Mouse (Mus musculus): ENCODE data around the gene Golm1. TPM values are rescaled to one million over a fixed set of nuclear protein-coding genes. Genes with fewer than 3 reads are reported as not detected.

The Golm1 gene
- total RNA-seq, 2 experiments from 2014 or later, result 18.2 to 22.9 TPM

DNA sequence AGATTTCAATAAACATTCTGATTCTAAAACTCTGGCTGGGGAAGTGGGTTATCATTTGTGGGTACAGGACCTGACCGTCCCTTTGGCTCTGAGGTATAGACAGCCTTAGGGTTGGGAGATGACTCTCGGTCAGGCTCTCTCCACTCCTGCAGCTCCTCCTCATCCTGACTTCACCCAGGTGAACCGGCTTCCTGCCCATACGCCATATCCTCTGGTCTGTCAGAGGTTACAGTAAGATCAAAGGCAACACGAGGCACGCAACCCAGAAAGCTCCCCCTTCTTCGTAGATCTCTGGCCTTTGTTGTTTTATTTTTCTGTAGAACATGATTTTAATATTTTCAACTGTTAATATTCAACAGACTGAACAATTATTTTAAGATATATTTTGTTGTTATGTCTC lies 20.2 kb upstream of the Golm1 start:
- TF ChIP-seq CTCF (IDR thresholded peaks at IDR 0.05), result no peak
- DNase-seq (ENCODE audit: extremely low spot score in 1 of 2, low spot score in 2 of 2), result no peak
- Histone ChIP-seq H3K27ac (no peak overlapping the region), H3K4me3 (no peak overlapping the region)
- intact Hi-C loops (cut with DNase I), result no loop called here

GRCm38 (mm10) chr13:59694008-59694407 lies 18.4 kb upstream of the Golm1 start, which contains the start of gene 4921517D22Rik:
Gene 4921517D22Rik, minus strand, starts transcription at chr13:59694108.
- intact Hi-C loops (cut with DNase I), result no loop called here
- no peak for TF ChIP-seq CTCF (IDR thresholded peaks at IDR 0.05)
- no peak within 1 kb of the TSS for H3K4me3 ChIP-seq
- DNase-seq (ENCODE audit: extremely low spot score in 1 of 2, low spot score in 2 of 2), result no peak
- no peak within 1 kb of the TSS for H3K27ac ChIP-seq

GRCm38 (mm10) chr13:59691478-59691877 lies 15.9 kb upstream of the Golm1 start:
- Histone ChIP-seq H3K4me3 (no peak overlapping the region), H3K27ac (no peak overlapping the region)
- DNase-seq (ENCODE audit: extremely low spot score in 1 of 2, low spot score in 2 of 2), result no peak
- intact Hi-C loops (cut with DNase I), result no loop called here
- TF ChIP-seq CTCF (IDR thresholded peaks at IDR 0.05), result no peak

DNA sequence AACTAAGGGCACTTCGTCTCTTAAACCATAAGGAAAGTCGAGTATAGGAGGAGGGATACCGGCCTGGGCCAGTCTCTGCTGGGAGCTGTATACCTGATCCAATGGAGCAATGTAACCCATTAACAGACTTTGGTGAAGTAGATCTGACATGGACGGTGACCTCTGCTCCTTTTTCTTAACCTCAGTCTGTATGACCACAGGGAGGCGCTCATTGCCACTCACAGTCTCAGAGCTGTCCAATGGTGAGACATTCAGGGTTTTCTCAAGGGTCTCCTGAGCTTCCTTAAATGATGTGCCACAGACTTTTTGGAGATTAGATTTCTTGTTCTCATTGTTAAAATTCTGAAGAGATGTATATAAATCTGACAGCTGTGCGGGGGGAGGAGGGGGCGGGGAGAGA lies 15.0 kb upstream of the Golm1 start:
- no peak for TF ChIP-seq CTCF (IDR thresholded peaks at IDR 0.05)
- intact Hi-C loops (cut with DNase I), result no loop called here
- Histone ChIP-seq H3K27ac (no peak overlapping the region), H3K4me3 (no peak overlapping the region)
- no peak for DNase-seq (ENCODE audit: extremely low spot score in 1 of 2, low spot score in 2 of 2)

GRCm38 (mm10) chr13:59689843-59690242 lies 14.2 kb upstream of the Golm1 start:
- Histone ChIP-seq H3K27ac (no peak overlapping the region), H3K4me3 (no peak overlapping the region)
- intact Hi-C loops (cut with DNase I), result no loop called here
- no peak for TF ChIP-seq CTCF (IDR thresholded peaks at IDR 0.05)
- DNase-seq (ENCODE audit: extremely low spot score in 1 of 2, low spot score in 2 of 2), result no peak

DNA sequence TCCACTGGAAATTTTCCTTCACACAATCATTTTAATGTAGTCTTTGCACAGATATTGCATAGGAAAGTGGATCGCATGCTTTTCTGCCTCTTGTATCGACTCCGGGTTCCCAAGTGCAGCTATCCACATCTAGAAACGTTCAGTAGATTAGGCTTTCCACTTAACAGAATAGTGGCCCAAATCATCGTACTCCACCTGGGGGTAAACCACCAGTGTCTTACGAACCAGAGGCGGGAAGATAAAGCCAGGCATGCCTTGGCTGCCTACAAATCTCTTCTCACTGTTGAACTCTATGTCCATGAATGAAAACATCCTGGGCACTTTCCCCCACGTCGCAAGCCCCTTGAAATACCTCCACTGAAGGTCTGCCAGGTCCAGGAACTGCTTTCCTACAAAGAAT lies 13.7 kb upstream of the Golm1 start:
- no peak overlapping the region for H3K27ac ChIP-seq
- TF ChIP-seq CTCF (IDR thresholded peaks at IDR 0.05), result no peak
- DNase-seq (ENCODE audit: extremely low spot score in 1 of 2, low spot score in 2 of 2), result no peak
- no peak overlapping the region for H3K4me3 ChIP-seq
- intact Hi-C loops (cut with DNase I), result no loop called here

DNA sequence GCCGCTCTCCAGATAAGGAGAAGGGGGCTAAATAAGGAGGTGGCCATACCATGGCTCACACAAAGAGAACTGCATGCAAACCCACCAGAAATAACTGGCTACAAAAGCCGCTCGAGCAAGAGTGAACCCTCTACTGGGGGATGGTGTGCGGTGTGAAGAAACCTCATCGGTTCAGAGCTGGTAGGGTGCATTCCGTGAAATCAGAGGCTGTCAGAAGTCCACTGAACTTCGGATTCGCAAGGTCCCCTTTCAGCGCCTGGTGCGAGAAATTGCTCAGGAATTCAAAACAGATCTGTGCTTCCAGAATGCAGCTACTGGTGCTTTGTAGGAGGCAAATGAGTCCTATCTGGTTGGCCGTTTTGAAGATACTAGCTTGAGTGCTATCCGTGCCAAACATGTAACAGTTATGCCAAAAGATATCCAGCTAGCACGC lies 12.7 kb upstream of the Golm1 start:
- no peak overlapping the region for H3K27ac ChIP-seq
- no peak overlapping the region for H3K4me3 ChIP-seq
- TF ChIP-seq CTCF (IDR thresholded peaks at IDR 0.05), result peak; percentile 46
- intact Hi-C loops (cut with DNase I), result no loop called here
- no peak for DNase-seq (ENCODE audit: extremely low spot score in 1 of 2, low spot score in 2 of 2)

DNA sequence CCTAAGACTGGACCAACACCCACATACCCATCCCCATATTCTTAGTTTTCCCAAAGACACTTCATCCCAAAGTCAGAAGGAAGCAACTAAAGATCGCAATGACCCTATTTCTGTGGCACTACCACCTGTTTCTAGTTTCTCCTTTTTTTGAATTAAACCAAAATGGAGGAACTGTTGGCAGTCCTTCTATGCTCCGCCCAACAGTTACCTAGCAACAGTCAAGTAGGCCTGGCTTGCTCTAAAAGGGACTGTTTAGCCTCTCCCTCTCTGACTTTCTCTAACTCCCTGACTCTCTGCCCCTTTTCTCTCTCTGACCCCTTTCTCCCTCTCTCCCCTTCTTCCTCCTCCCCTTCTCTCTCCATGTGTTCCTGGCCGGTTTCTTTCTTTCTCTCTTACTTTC lies 9.6 kb upstream of the Golm1 start:
- TF ChIP-seq CTCF (IDR thresholded peaks at IDR 0.05), result no peak
- no peak for DNase-seq (ENCODE audit: extremely low spot score in 1 of 2, low spot score in 2 of 2)
- intact Hi-C loops (cut with DNase I), result no loop called here
- H3K4me3 ChIP-seq, result no peak overlapping the region
- no peak overlapping the region for H3K27ac ChIP-seq

DNA sequence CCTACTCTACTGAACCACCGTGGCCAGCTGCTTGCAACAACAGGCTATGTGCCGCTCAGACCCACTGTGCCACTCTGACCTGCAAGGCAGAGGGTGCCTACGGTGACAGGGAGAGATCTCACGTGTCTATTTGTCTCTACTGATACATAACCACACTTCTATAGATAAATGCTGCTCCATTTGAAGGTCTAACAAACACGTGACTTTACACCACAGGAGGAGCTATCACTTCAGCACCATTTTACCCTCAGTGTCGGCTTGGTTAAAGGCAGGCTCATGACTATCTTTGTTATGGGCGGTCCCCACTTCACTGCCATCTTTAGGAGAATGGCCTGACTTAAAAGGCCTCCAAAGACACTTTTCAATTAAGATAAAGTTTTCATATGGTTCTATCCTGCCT lies 7.0 kb upstream of the Golm1 start:
- TF ChIP-seq CTCF (IDR thresholded peaks at IDR 0.05), result no peak
- Histone ChIP-seq H3K4me3 (no peak overlapping the region), H3K27ac (no peak overlapping the region)
- no peak for DNase-seq (ENCODE audit: extremely low spot score in 1 of 2, low spot score in 2 of 2)
- intact Hi-C loops (cut with DNase I), result no loop called here

DNA sequence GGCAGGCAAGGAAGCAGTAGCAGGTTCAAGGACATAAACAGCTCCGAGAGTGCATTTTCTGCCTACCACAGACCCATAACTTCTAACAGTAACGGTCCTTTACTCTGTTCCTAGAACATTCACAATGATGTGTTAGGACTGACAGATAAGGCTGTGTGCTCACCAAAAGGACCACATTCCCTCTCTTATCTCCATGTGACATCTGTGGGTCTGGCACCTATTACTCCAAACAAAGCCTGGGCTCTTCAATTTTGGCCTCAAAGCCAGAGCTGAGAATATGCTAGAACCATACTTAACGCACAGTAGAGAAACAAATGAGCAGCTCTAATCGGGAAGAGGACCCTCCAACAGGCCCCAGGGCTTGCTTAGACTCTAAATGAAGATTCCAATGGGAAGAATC lies 4.3 kb upstream of the Golm1 start:
- Histone ChIP-seq H3K4me3 (no peak overlapping the region), H3K27ac (no peak overlapping the region)
- intact Hi-C loops (cut with DNase I), result loop anchor here (5.0 kb wide), 1 partner anchor 47 kb away; no protein-coding TSS in a partner anchor
- no peak for TF ChIP-seq CTCF (IDR thresholded peaks at IDR 0.05)
- no peak for DNase-seq (ENCODE audit: extremely low spot score in 1 of 2, low spot score in 2 of 2)

DNA sequence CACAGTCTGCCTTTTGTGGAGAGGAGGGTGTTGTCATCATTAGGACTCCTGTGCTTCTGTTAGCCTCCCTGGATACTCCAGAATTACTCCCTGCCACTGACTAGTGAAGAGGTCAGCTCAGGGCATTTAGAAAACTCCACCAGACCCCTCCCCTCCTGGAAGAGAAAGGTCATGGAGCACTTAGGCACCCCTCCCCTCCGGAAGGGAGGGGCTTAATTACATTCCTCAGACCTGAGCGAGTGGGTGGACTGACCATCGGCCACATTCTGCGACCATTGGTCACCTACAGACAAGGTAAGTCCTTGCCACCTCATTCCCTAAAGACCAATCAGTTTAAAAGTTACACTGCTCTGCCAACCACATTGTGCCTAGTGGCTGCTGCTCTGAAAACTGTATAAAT lies 3.7 kb upstream of the Golm1 start:
- Histone ChIP-seq H3K27ac (no peak overlapping the region), H3K4me3 (no peak overlapping the region)
- intact Hi-C loops (cut with DNase I), result loop anchor here (5.0 kb wide), 1 partner anchor 48 kb away; no protein-coding TSS in a partner anchor
- DNase-seq (ENCODE audit: extremely low spot score in 1 of 2, low spot score in 2 of 2), result no peak
- no peak for TF ChIP-seq CTCF (IDR thresholded peaks at IDR 0.05)

DNA sequence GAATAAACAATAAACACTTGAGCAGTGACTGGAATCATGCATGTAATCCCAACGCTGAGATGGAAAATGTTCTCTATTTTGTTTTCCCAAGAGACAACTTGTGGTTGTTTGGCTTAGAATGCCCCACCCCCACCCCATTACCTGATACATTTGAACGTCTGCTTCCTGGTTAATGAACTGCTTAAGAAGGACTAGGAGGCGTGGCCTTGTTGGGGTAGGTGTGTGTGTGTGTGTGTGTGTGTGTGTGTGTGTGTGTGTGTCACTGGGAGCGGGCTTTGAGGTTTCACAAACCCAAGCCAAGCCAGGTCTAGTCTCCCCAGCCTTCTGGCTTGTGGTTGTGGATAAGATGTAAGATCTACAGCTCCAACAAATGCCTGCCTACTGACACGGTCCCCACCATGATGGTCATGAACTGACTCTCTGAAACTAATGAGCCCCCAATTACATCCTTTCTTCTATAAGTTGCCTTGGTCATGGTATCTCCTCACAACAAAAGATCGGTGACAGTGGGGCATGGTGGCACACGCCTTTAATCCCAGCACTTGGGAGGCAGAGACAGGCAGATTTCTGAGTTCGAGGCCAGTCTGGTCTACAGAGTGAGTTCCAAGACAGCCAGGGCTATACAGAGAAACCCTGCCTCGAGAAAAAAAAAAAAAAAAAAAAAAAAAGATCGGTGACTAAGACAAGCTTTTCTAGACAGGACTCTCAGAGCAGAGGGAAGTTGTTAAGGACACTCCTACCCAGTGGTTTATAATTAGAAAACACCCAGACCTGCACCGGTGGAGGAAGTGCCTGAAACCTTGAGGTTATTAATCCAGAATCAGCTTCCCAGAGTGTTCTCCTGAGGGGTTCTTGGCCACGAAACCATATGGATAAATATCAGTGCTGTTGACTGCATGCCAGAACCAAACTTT lies 962 bp upstream of the Golm1 start:
- intact Hi-C loops (cut with DNase I), result loop anchor here (5.0 kb wide), 1 partner anchor 51 kb away; no protein-coding TSS in a partner anchor
- DNase-seq (ENCODE audit: extremely low spot score in 1 of 2, low spot score in 2 of 2), result no peak
- no peak for TF ChIP-seq CTCF (IDR thresholded peaks at IDR 0.05)
- H3K4me3 ChIP-seq, result no peak overlapping the region
- no peak overlapping the region for H3K27ac ChIP-seq
